Mouse (Mus musculus): ENCODE data around the gene Rnf135. TPM values are rescaled to one million over a fixed set of nuclear protein-coding genes. Genes with fewer than 3 reads are reported as not detected.
A peak's percentile ranks its signal among the peaks of the same experiment; 100 is the strongest.

Gene Rnf135
- polyA plus RNA-seq, 1 experiment from 2014 or later = 4.3 TPM

GRCm38 (mm10) chr11:80163362-80164116 is 20.1 kb upstream of the Rnf135 start:
- Histone ChIP-seq H3K36me3 (0 out of 2 replicates have a peak, but pooled peaks cover 13% of the 10 kb centered on the region), H3K4me2 (no peak overlapping the region), H3K27me3 (no peaks in the 10 kb centered on the region), H3K9me3 (replicated peaks) (no peaks in the 10 kb centered on the region), H3K4me1 (replicated peaks) (peaks cover 7% of the 10 kb centered on the region), H3K27ac (no peak overlapping the region), H3K9ac (no peak overlapping the region), H3K4me3 (replicated peaks) (no peak overlapping the region)
- DNase-seq (no peak), ATAC-seq (ENCODE audit: low read depth) (no peak)
- 28% methylated on average over 7 of the region's 7 CpGs for WGBS (ENCODE audit: insufficient replicate concordance)

- H3K36me3 ChIP-seq = 0 out of 2 replicates have a peak, but pooled peaks cover 18% of the 10 kb centered on the region
- DNase-seq = no peak
- WGBS (ENCODE audit: insufficient replicate concordance) = 68% methylated on average over 2 of the region's 2 CpGs
- no peak for ATAC-seq (ENCODE audit: low read depth)
- no peak overlapping the region for H3K27ac ChIP-seq
- H3K9ac ChIP-seq = no peak overlapping the region
- H3K4me2 ChIP-seq = no peak overlapping the region
- H3K9me3 ChIP-seq (replicated peaks) = no peaks in the 10 kb centered on the region
- peaks cover 10% of the 10 kb centered on the region for H3K4me1 ChIP-seq (replicated peaks)
- no peaks in the 10 kb centered on the region for H3K27me3 ChIP-seq
- no peak overlapping the region for H3K4me3 ChIP-seq (replicated peaks)
Measured at GRCm38 (mm10) chr11:80164224-80164623, 19.4 kb upstream of the Rnf135 start.

GRCm38 (mm10) chr11:80168121-80168520 is 15.5 kb upstream of the Rnf135 start:
- Histone ChIP-seq H3K9ac (no peak overlapping the region), H3K4me2 (no peak overlapping the region), H3K27me3 (no peaks in the 10 kb centered on the region), H3K9me3 (replicated peaks) (no peaks in the 10 kb centered on the region), H3K4me3 (replicated peaks) (no peak overlapping the region), H3K4me1 (replicated peaks) (peaks cover 8% of the 10 kb centered on the region), H3K27ac (no peak overlapping the region), H3K36me3 (0 out of 2 replicates have a peak, but pooled peaks cover 18% of the 10 kb centered on the region)
- no peak for ATAC-seq (ENCODE audit: low read depth)
- WGBS (ENCODE audit: insufficient replicate concordance) = 78% methylated on average over 9 of the region's 9 CpGs
- DNase-seq = no peak

- ATAC-seq (ENCODE audit: low read depth) (no peak), DNase-seq (no peak)
- no peaks in the 10 kb centered on the region for H3K27me3 ChIP-seq
- no peak overlapping the region for H3K9ac ChIP-seq
- H3K4me3 ChIP-seq (replicated peaks) = no peak overlapping the region
- no peak overlapping the region for H3K27ac ChIP-seq
- WGBS (ENCODE audit: insufficient replicate concordance) = 59% methylated on average over 4 of the region's 4 CpGs
- no peaks in the 10 kb centered on the region for H3K9me3 ChIP-seq (replicated peaks)
- H3K4me1 ChIP-seq (replicated peaks) = peaks cover 9% of the 10 kb centered on the region
- H3K4me2 ChIP-seq = no peak overlapping the region
- H3K36me3 ChIP-seq = 0 out of 2 replicates have a peak, but pooled peaks cover 18% of the 10 kb centered on the region
Measured at GRCm38 (mm10) chr11:80168611-80169249, 14.9 kb upstream of the Rnf135 start.

GRCm38 (mm10) chr11:80169629-80170028 is 14.0 kb upstream of the Rnf135 start:
- H3K9ac ChIP-seq = no peak overlapping the region
- WGBS (ENCODE audit: insufficient replicate concordance) = 49% methylated on average over 3 of the region's 3 CpGs
- no peaks in the 10 kb centered on the region for H3K27me3 ChIP-seq
- H3K36me3 ChIP-seq = 0 out of 2 replicates have a peak, but pooled peaks cover 18% of the 10 kb centered on the region
- no peaks in the 10 kb centered on the region for H3K9me3 ChIP-seq (replicated peaks)
- H3K4me2 ChIP-seq = no peak overlapping the region
- ATAC-seq (ENCODE audit: low read depth) = no peak
- H3K4me3 ChIP-seq (replicated peaks) = no peak overlapping the region
- no peak for DNase-seq
- no peak overlapping the region for H3K27ac ChIP-seq
- peaks cover 17% of the 10 kb centered on the region for H3K4me1 ChIP-seq (replicated peaks)

GRCm38 (mm10) chr11:80170351-80170750 is 13.3 kb upstream of the Rnf135 start:
- 50% methylated on average over 5 of the region's 5 CpGs for WGBS (ENCODE audit: insufficient replicate concordance)
- Histone ChIP-seq H3K4me1 (replicated peaks) (peaks cover 18% of the 10 kb centered on the region), H3K27me3 (no peaks in the 10 kb centered on the region), H3K9ac (no peak overlapping the region), H3K9me3 (replicated peaks) (no peaks in the 10 kb centered on the region), H3K27ac (no peak overlapping the region), H3K36me3 (0 out of 2 replicates have a peak, but pooled peaks cover 16% of the 10 kb centered on the region), H3K4me3 (replicated peaks) (no peak overlapping the region), H3K4me2 (no peak overlapping the region)
- ATAC-seq (ENCODE audit: low read depth) = no peak
- DNase-seq = no peak

GRCm38 (mm10) chr11:80171884-80172283 is 11.8 kb upstream of the Rnf135 start:
- H3K4me1 ChIP-seq (replicated peaks) = peaks cover 22% of the 10 kb centered on the region
- H3K27me3 ChIP-seq = 0 out of 2 replicates have a peak, but pooled peaks cover 3% of the 10 kb centered on the region
- DNase-seq (no peak), ATAC-seq (ENCODE audit: low read depth) (peak; percentile 56)
- no peak overlapping the region for H3K27ac ChIP-seq
- H3K9ac ChIP-seq = no peak overlapping the region
- 57% methylated on average over 4 of the region's 4 CpGs for WGBS (ENCODE audit: insufficient replicate concordance)
- H3K4me3 ChIP-seq (replicated peaks) = no peak overlapping the region
- 0 out of 2 replicates have a peak, but pooled peaks cover 5% of the 10 kb centered on the region for H3K36me3 ChIP-seq
- H3K9me3 ChIP-seq (replicated peaks) = no peaks in the 10 kb centered on the region
- no peak overlapping the region for H3K4me2 ChIP-seq

GRCm38 (mm10) chr11:80173963-80174670 is 9.5 kb upstream of the Rnf135 start:
- peak; percentile 35; the same call in 1 of the 2 replicates for ATAC-seq (ENCODE audit: low read depth)
- 60% methylated on average over 11 of the region's 11 CpGs for WGBS (ENCODE audit: insufficient replicate concordance)
- DNase-seq = no peak
- Histone ChIP-seq H3K36me3 (0 out of 2 replicates have a peak, but pooled peaks cover under 1% of the 10 kb centered on the region), H3K9me3 (replicated peaks) (no peaks in the 10 kb centered on the region), H3K27ac (no peak overlapping the region), H3K9ac (no peak overlapping the region), H3K4me1 (replicated peaks) (peaks cover 26% of the 10 kb centered on the region; the same call in 1 of the 2 replicates), H3K27me3 (0 out of 2 replicates have a peak, but pooled peaks cover 3% of the 10 kb centered on the region), H3K4me2 (no peak overlapping the region), H3K4me3 (replicated peaks) (no peak overlapping the region)

- ATAC-seq (ENCODE audit: low read depth) = no peak
Measured at GRCm38 (mm10) chr11:80176911-80177895, 6.4 kb upstream of the Rnf135 start.

GRCm38 (mm10) chr11:80178316-80178715 is 5.3 kb upstream of the Rnf135 start:
- no peak overlapping the region for H3K4me3 ChIP-seq (replicated peaks)
- no peak overlapping the region for H3K4me2 ChIP-seq
- no peak for ATAC-seq (ENCODE audit: low read depth)
- no peaks in the 10 kb centered on the region for H3K36me3 ChIP-seq
- 77% methylated on average over 8 of the region's 8 CpGs for WGBS (ENCODE audit: insufficient replicate concordance)
- H3K9ac ChIP-seq = no peak overlapping the region
- 0 out of 2 replicates have a peak, but pooled peaks cover 3% of the 10 kb centered on the region for H3K27me3 ChIP-seq
- no peaks in the 10 kb centered on the region for H3K9me3 ChIP-seq (replicated peaks)
- H3K27ac ChIP-seq = no peak overlapping the region
- peaks cover 23% of the 10 kb centered on the region; the same call in 1 of the 2 replicates for H3K4me1 ChIP-seq (replicated peaks)
- DNase-seq = no peak

More at GRCm38 (mm10) chr11:80176911-80177895, 6.4 kb upstream of the Rnf135 start:
- Histone ChIP-seq H3K4me3 (replicated peaks) (no peak overlapping the region), H3K36me3 (no peaks in the 10 kb centered on the region), H3K9ac (no peak overlapping the region), H3K9me3 (replicated peaks) (no peaks in the 10 kb centered on the region), H3K4me1 (replicated peaks) (peaks cover 23% of the 10 kb centered on the region; the same call in 1 of the 2 replicates), H3K27me3 (0 out of 2 replicates have a peak, but pooled peaks cover 3% of the 10 kb centered on the region), H3K4me2 (no peak overlapping the region), H3K27ac (peak overlapping the region; percentile 43; the same call in 1 of the 2 replicates)
- WGBS (ENCODE audit: insufficient replicate concordance) = 59% methylated on average over 11 of the region's 11 CpGs
- DNase-seq = no peak
